Mouse (Mus musculus) lung, postnatal 0 days (tissue): ENCODE data around the gene Trpm8. TPM values are rescaled to one million over a fixed set of nuclear protein-coding genes. Genes with fewer than 3 reads are reported as not detected.

Experiments used
- ATAC-seq: fragments of 200-750 bp; cut with Nextera tagmentation; 2 replicates; pipeline ENCODE4 v1.8.0; 2017; ENCODE audit warnings: moderate library complexity
- DNase-seq: peaks from one replicate; pipeline ENCODE4 v3.0.0-alpha.2; 2016; ENCODE audit warnings: low spot score
- H3K27ac ChIP-seq: fragments of 300-500 bp; sonication (generic); 2 replicates; pipeline ENCODE4 v1.5.1; 2014; ENCODE audit warnings: antibody characterized with exemption, mild to moderate bottlenecking, low read length, mixed read lengths
- H3K27me3 ChIP-seq: fragments of 300-500 bp; sonication (generic); replicated peaks from 2 replicates; pipeline ENCODE4 v1.6.1; 2014; ENCODE audit warnings: low read length, mixed read lengths; ENCODE audit not compliant: insufficient read depth
- H3K36me3 ChIP-seq: fragments of 300-500 bp; sonication (generic); 2 replicates; pipeline ENCODE4 v1.6.1; 2014; ENCODE audit warnings: low read length, mixed read lengths; ENCODE audit not compliant: insufficient read depth
- H3K4me1 ChIP-seq: fragments of 300-500 bp; sonication (generic); 2 replicates; pipeline ENCODE4 v1.6.1; 2014; ENCODE audit warnings: antibody characterized with exemption, low read depth, low read length, mixed read lengths; ENCODE audit not compliant: insufficient read depth
- H3K4me2 ChIP-seq: fragments of 300-500 bp; sonication (generic); replicated peaks from 2 replicates; pipeline ENCODE4 v1.6.1; 2014; ENCODE audit warnings: low read depth, mild to moderate bottlenecking, low read length, moderate library complexity, mixed read lengths
- H3K4me3 ChIP-seq: fragments of 300-500 bp; sonication (generic); 2 replicates; pipeline ENCODE4 v1.5.1; 2014; ENCODE audit warnings: low read depth, low read length
- H3K9ac ChIP-seq: fragments of 300-500 bp; sonication (generic); replicated peaks from 2 replicates; pipeline ENCODE4 v1.6.1; 2014; ENCODE audit warnings: low read depth, mild to moderate bottlenecking
- H3K9me3 ChIP-seq: fragments of 300-500 bp; sonication (generic); 2 replicates; pipeline ENCODE4 v1.6.1; 2016; ENCODE audit warnings: low read length, mixed read lengths
- CTCF ChIP-seq: IDR thresholded peaks from 2 replicates; pipeline ENCODE4 v1.5.1; 2016; ENCODE audit warnings: antibody characterized with exemption, mild to moderate bottlenecking
- EP300 ChIP-seq: IDR thresholded peaks from 2 replicates; pipeline ENCODE4 v1.6.1; 2016; ENCODE audit warnings: antibody characterized with exemption, mild to moderate bottlenecking, control low read depth
- WGBS: fragments of 180-500 bp; shearing (Covaris S2); extraction: QIAGEN DNeasy Blood & Tissue Kit; methylation state at CpG from one replicate; pipeline ENCODE4 v1.1.7; 2014; 5-methylcytosine and 5-hydroxymethylcytosine counted together
- polyA plus RNA-seq: library from polyadenylated mRNA; unstranded; fragments of >200 nt; fragmentation: Nextera tagmentation; extraction: Ambion mirVana; gene quantifications from 2 replicates; pipeline ENCODE4 v1.2.1, GENCODE M21; 2015

The Trpm8 gene
- polyA plus RNA-seq, 1 experiment from 2014 or later = not detected

GRCm38 (mm10) chr1:88422045-88422444 is 144.6 kb downstream of the Trpm8 start:
- no peaks in the 10 kb centered on the region for H3K36me3 ChIP-seq
- H3K4me3 ChIP-seq = no peak overlapping the region
- no peak for ATAC-seq
- 61% methylated on average over 10 of the region's 10 CpGs for WGBS
- no peaks in the 10 kb centered on the region for H3K9me3 ChIP-seq
- no peaks in the 10 kb centered on the region for H3K27me3 ChIP-seq
- H3K9ac ChIP-seq = no peak overlapping the region
- no peaks in the 10 kb centered on the region for H3K4me1 ChIP-seq
- no peak overlapping the region for H3K4me2 ChIP-seq
- H3K27ac ChIP-seq = no peak overlapping the region
- no peak for TF ChIP-seq CTCF
- TF ChIP-seq EP300 = no peak
- DNase-seq = no peak

- Histone ChIP-seq H3K9me3 (no peaks in the 10 kb centered on the region), H3K9ac (no peak overlapping the region), H3K4me2 (no peak overlapping the region), H3K27me3 (no peaks in the 10 kb centered on the region), H3K4me1 (no peaks in the 10 kb centered on the region), H3K4me3 (no peak overlapping the region), H3K36me3 (no peaks in the 10 kb centered on the region), H3K27ac (no peak overlapping the region)
- no peak for ATAC-seq
- TF ChIP-seq EP300 (no peak), CTCF (no peak)
- no peak for DNase-seq
- 58% methylated on average over 7 of the region's 7 CpGs for WGBS
Observed at GRCm38 (mm10) chr1:88422846-88423395, 145.5 kb downstream of the Trpm8 start.

- Histone ChIP-seq H3K9me3 (no peaks in the 10 kb centered on the region), H3K36me3 (no peaks in the 10 kb centered on the region), H3K4me2 (no peak overlapping the region), H3K9ac (no peak overlapping the region), H3K27me3 (no peaks in the 10 kb centered on the region), H3K4me1 (no peaks in the 10 kb centered on the region), H3K4me3 (no peak overlapping the region), H3K27ac (no peak overlapping the region)
- WGBS = 20% methylated on average over 8 of the region's 8 CpGs
- peak; percentile 98 for TF ChIP-seq CTCF
- TF ChIP-seq EP300 = no peak
- DNase-seq (peak; percentile 78), ATAC-seq (peak; percentile 40; the same call in 1 of the 2 replicates)
Observed at GRCm38 (mm10) chr1:88424602-88425252, 147.3 kb downstream of the Trpm8 start.

DNA sequence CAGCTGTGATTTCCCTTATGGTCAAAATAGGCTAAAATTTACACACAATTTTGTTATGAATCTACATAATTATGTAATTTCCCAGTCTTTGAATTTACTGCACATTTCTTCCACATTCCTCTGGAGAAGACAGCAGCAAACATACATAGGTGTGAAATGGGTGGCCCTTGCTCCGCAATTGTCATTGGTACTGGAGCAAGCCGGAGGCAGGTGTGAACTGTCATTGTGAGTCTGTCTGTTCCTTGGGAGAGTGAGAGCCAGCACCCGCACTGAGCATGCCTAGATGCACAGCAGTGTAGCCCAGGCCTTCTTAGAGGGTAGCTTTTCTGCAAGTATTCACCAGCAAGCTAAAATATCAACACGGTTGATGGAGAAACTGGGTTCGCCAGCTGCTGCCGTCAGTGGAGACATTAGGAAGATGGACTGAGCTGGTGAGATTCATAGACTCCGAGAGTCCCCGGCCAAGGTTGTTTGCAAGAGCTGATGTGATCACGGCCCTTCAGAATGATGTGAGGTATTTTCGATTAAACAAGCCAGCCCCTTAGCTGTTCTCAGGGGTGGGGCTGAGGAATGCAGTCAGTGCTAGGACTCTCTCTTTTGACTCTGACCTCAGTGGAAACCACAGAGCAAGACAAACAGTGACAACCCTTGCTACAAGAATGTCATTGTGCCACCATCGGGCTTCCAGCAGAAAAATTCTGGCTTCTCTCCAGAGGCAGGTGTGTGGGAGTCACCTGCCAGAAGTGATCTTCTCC is 150.7 kb downstream of the Trpm8 start:
- Histone ChIP-seq H3K4me2 (no peak overlapping the region), H3K4me3 (no peak overlapping the region), H3K9me3 (no peaks in the 10 kb centered on the region), H3K4me1 (no peaks in the 10 kb centered on the region), H3K27me3 (no peaks in the 10 kb centered on the region), H3K27ac (peak overlapping the region; percentile 75), H3K9ac (no peak overlapping the region), H3K36me3 (no peaks in the 10 kb centered on the region)
- ATAC-seq (peak; percentile 93), DNase-seq (peak; percentile 89)
- TF ChIP-seq CTCF (no peak), EP300 (peak; percentile 88)
- WGBS = 41% methylated on average over 11 of the region's 11 CpGs

- H3K4me1 ChIP-seq = no peaks in the 10 kb centered on the region
- H3K9me3 ChIP-seq = no peaks in the 10 kb centered on the region
- no peak overlapping the region for H3K27ac ChIP-seq
- WGBS = 36% methylated on average over 1 of the region's 1 CpGs
- TF ChIP-seq CTCF = no peak
- TF ChIP-seq EP300 = no peak
- no peak overlapping the region for H3K4me2 ChIP-seq
- no peaks in the 10 kb centered on the region for H3K27me3 ChIP-seq
- H3K36me3 ChIP-seq = no peaks in the 10 kb centered on the region
- DNase-seq (no peak), ATAC-seq (no peak)
- no peak overlapping the region for H3K9ac ChIP-seq
- no peak overlapping the region for H3K4me3 ChIP-seq
Observed at GRCm38 (mm10) chr1:88429413-88429812, 152.0 kb downstream of the Trpm8 start.

DNA sequence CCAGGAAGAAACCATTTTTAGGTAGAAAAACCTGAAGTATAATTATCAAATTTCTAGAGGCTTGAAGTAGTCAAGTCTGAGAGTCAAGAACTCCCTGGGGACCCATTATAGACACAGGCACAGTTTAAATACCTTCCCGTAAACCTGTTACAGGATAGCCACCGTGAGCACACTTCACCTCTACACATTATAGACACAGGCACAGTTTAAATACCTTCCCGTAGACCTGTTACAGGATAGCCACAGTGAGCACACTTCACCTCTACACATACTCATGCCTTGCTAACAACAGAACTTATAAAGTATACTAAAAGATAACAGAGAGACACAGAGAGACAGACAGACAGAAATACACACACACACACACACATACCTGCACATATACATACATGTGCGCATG is 153.8 kb downstream of the Trpm8 start:
- H3K4me1 ChIP-seq = no peaks in the 10 kb centered on the region
- DNase-seq (peak; percentile 64), ATAC-seq (peak; percentile 48)
- no peaks in the 10 kb centered on the region for H3K27me3 ChIP-seq
- H3K4me2 ChIP-seq = no peak overlapping the region
- no peaks in the 10 kb centered on the region for H3K36me3 ChIP-seq
- WGBS = 72% methylated on average over 4 of the region's 4 CpGs
- H3K4me3 ChIP-seq = no peak overlapping the region
- H3K27ac ChIP-seq = no peak overlapping the region
- TF ChIP-seq CTCF = no peak
- peak; percentile 50; the same call in 1 of the 2 replicates for TF ChIP-seq EP300
- H3K9ac ChIP-seq = no peak overlapping the region
- no peaks in the 10 kb centered on the region for H3K9me3 ChIP-seq
